Mouse (Mus musculus) spleen, adult 2 months (tissue): ENCODE results near the gene Setdb1.

ENCODE experiments used
- CTCF ChIP-seq: fragments of 200-500 bp; IDR thresholded peaks from 2 replicates; pipeline ENCODE4 v1.5.1; 2011; ENCODE audit warnings: mild to moderate bottlenecking, inconsistent platforms; ENCODE audit not compliant: insufficient read depth, insufficient read length, insufficient replicate concordance; ENCODE audit errors: extremely low read depth
- POLR2A ChIP-seq: fragments of 200-500 bp; IDR thresholded peaks from 2 replicates; pipeline ENCODE4 v1.6.1; 2011; ENCODE audit warnings: low read depth, low read length, inconsistent platforms

- TF ChIP-seq CTCF (no peak), POLR2A (no peak)
Observed at GRCm38 (mm10) chr3:95295321-95296102, 61.5 kb downstream of the Setdb1 start.
